Comparison of ENCODE assay signal across 28 mouse cellular contexts in genomic region chr11:74101507-74101906, GRCm38 (mm10). TPM values are rescaled to one million over a fixed set of nuclear protein-coding genes. Genes with fewer than 3 reads are reported as not detected.
DNase-seq lines count a peak whose midpoint lies in the region; ATAC-seq and TF ChIP-seq lines count a peak whose summit lies in the region.
"Had no signal": no experiment of that assay in that cellular context is flagged by ENCODE, and none has a peak within 500 bp of the region (broad histone marks: within the 10 kb centered on the region; RNA-seq: fewer than 3 reads in every experiment).

No protein-coding gene starts in this region.

- H3K27ac ChIP-seq in CH12.LX (ENCODE audit: insufficient read depth, low read depth), result no peak overlapping the region
- H3K27ac ChIP-seq: embryonic facial prominence, embryonic 13.5 days; embryonic facial prominence, embryonic 15.5 days; forebrain, embryonic 10.5 days; forebrain, embryonic 13.5 days; forebrain, embryonic 15.5 days had no signal

- no peaks in the 10 kb centered on the region for H3K9me3 ChIP-seq in CH12.LX (replicated peaks; ENCODE audit: low read length)
- H3K9me3 ChIP-seq: embryonic facial prominence, embryonic 15.5 days had no signal

- TF ChIP-seq EP300 in CH12.LX (IDR thresholded peaks at IDR 0.05; ENCODE audit: low read length), result peak; percentile 84

- H3K4me2 ChIP-seq in CH12.LX (ENCODE audit: insufficient read depth, low read depth, poor library complexity, severe bottlenecking), result no peak overlapping the region
- H3K4me2 ChIP-seq: embryonic facial prominence, embryonic 13.5 days; embryonic facial prominence, embryonic 15.5 days; forebrain, embryonic 13.5 days; forebrain, embryonic 15.5 days had no signal

- peaks cover 11% of the 10 kb centered on the region for H3K27me3 ChIP-seq in CH12.LX (replicated peaks)
- H3K27me3 ChIP-seq: embryonic facial prominence, embryonic 13.5 days; embryonic facial prominence, embryonic 15.5 days; forebrain, embryonic 13.5 days; forebrain, embryonic 15.5 days had no signal

- TF ChIP-seq POLR2A in CH12.LX (IDR thresholded peaks at IDR 0.05; ENCODE audit: low read depth, low read length), result no peak

- no peak overlapping the region for H3K9ac ChIP-seq in CH12.LX (ENCODE audit: insufficient read depth, low read depth)
- H3K9ac ChIP-seq: embryonic facial prominence, embryonic 13.5 days; embryonic facial prominence, embryonic 15.5 days; forebrain, embryonic 13.5 days; forebrain, embryonic 15.5 days; forebrain, postnatal 0 days had no signal

- H3K79me2 ChIP-seq in CH12.LX (replicated peaks; ENCODE audit: control insufficient read depth, extremely low read depth, insufficient read depth, poor library complexity, severe bottlenecking), result no peaks in the 10 kb centered on the region

- peak; percentile 76 for ATAC-seq in monocyte, adult 5-6 weeks (replicated peaks; ENCODE audit: insufficient number of reproducible peaks, low FRiP score, low TSS enrichment, poor library complexity, severe bottlenecking)
- ATAC-seq: CD4-positive, CD25-positive, alpha-beta regulatory T cell, adult 4 months; forebrain, embryonic 13.5 days; forebrain, embryonic 15.5 days; forebrain, postnatal 0 days had no signal

- no peaks in the 10 kb centered on the region for H3K36me3 ChIP-seq in CH12.LX (replicated peaks in 1 of 2; ENCODE audit: control insufficient read depth in 1 of 2, insufficient read depth in 1 of 2, low read length in 1 of 2)
- H3K36me3 ChIP-seq: embryonic facial prominence, embryonic 13.5 days; embryonic facial prominence, embryonic 15.5 days; forebrain, embryonic 10.5 days; forebrain, embryonic 15.5 days had no signal

- DNase-seq in CH12.LX (ENCODE audit: extremely low read depth) (peak; percentile 69), MEL-GATA-1-ER (ENCODE audit: extremely low read depth, low read depth) (peak; percentile 6)
- DNase-seq in gastrocnemius, adult 8-10 months (ENCODE audit: low spot score in 2 of 2), result no peak
- DNase-seq in right cerebral cortex, postnatal 10 days (ENCODE audit: low spot score in 2 of 2), result no peak
- no peak for DNase-seq in urinary bladder, adult 18-20 months (ENCODE audit: low spot score in 2 of 2)
- DNase-seq in gastrocnemius, postnatal 25 days, result no peak
- DNase-seq: adrenal gland, adult 8-10 months; adrenal gland, postnatal 14 days; adrenal gland, postnatal 36 days; B cell, adult 2 months; cerebellum, adult 11-12 months; cerebellum, adult 2 months; cerebellum, adult 9-10 months; cerebellum, postnatal 10 days; cerebellum, postnatal 25 days; forebrain, postnatal 0 days had no signal

- dilution Hi-C loops in CH12.LX (cut with MboI; ENCODE audit: extremely low pct_ligation_motif_present, extremely low pct_unique_long_range_greater_than_20kb, low sequenced_read_pairs), result no loop called here

- no peak overlapping the region for H3K4me3 ChIP-seq in CH12.LX (replicated peaks in 1 of 3; ENCODE audit: low read depth in 2 of 3, low read length in 2 of 3, poor library complexity in 1 of 3)
- H3K4me3 ChIP-seq: embryonic facial prominence, embryonic 13.5 days; embryonic facial prominence, embryonic 15.5 days; erythroblast, embryonic 14.5 days; forebrain, embryonic 10.5 days; forebrain, embryonic 13.5 days; forebrain, embryonic 15.5 days had no signal

- in situ Hi-C loops in CH12.LX (cut with MboI; ENCODE audit: low pct_ligation_motif_present, low pct_unique_long_range_greater_than_20kb, low sequenced_read_pairs), result no loop called here

- TF ChIP-seq CTCF in CH12.LX (conservative IDR thresholded peaks at IDR 0.05 in 1 of 2, IDR thresholded peaks at IDR 0.05 in 1 of 2; ENCODE audit: low read depth in 2 of 2, low read length in 2 of 2), result no peak

- no peak; the same call in 1 of the 2 replicates for TF ChIP-seq RAD21 in CH12.LX (IDR thresholded peaks at IDR 0.05; ENCODE audit: low read depth, low read length)

- H3K4me1 ChIP-seq in CH12.LX (ENCODE audit: control insufficient read depth in 1 of 2, insufficient read depth in 2 of 2), result peaks cover 10 to 17% of the 10 kb centered on the region in 2 experiments
- H3K4me1 ChIP-seq: embryonic facial prominence, embryonic 13.5 days; embryonic facial prominence, embryonic 15.5 days; forebrain, embryonic 10.5 days; forebrain, embryonic 13.5 days; forebrain, embryonic 15.5 days had no signal

TF ChIP-seq in CH12.LX, 34 proteins besides CTCF, POLR2A, EP300 and RAD21 (continues in another document):
- no peak for TF ChIP-seq ZMIZ1 (IDR thresholded peaks at IDR 0.05; ENCODE audit: low read depth, low read length)
- no peak for TF ChIP-seq MEF2A (IDR thresholded peaks at IDR 0.05; ENCODE audit: borderline replicate concordance, low read depth, low read length)
- no peak for TF ChIP-seq MAZ (IDR thresholded peaks at IDR 0.05; ENCODE audit: low read depth, low read length)
- no peak for TF ChIP-seq HCFC1 (IDR thresholded peaks at IDR 0.05; ENCODE audit: low read depth, low read length)
- no peak for TF ChIP-seq USF2 (conservative IDR thresholded peaks at IDR 0.05; ENCODE audit: low read depth, low read length)
- TF ChIP-seq IRF4 (IDR thresholded peaks at IDR 0.05; ENCODE audit: low read depth, low read length), result peak; percentile 82
- TF ChIP-seq NRF1 (IDR thresholded peaks at IDR 0.05; ENCODE audit: low read depth, low read length), result no peak
- 0 out of 2 replicates have a peak, but pooled peaks have one; percentile 19 for TF ChIP-seq MAFK (IDR thresholded peaks at IDR 0.05; ENCODE audit: insufficient replicate concordance, low read length)
- peak; percentile 58 for TF ChIP-seq ETS1 (conservative IDR thresholded peaks at IDR 0.05; ENCODE audit: low read depth, low read length)
- TF ChIP-seq ZNF384 (IDR thresholded peaks at IDR 0.05; ENCODE audit: low read depth, low read length), result no peak
- peak; percentile 31; the same call in 1 of the 2 replicates for TF ChIP-seq CHD2 (IDR thresholded peaks at IDR 0.05; ENCODE audit: low read length)
- TF ChIP-seq MAX (IDR thresholded peaks at IDR 0.05; ENCODE audit: low read length), result no peak
- TF ChIP-seq TCF12 (IDR thresholded peaks at IDR 0.05; ENCODE audit: low read depth, low read length), result 0 out of 2 replicates have a peak, but pooled peaks have one; percentile 13
- no peak for TF ChIP-seq ZC3H11A (IDR thresholded peaks at IDR 0.05; ENCODE audit: low read depth, low read length)
- TF ChIP-seq POLR2AphosphoS2 (IDR thresholded peaks at IDR 0.05; ENCODE audit: low read depth, low read length), result no peak
- 0 out of 2 replicates have a peak, but pooled peaks have one; percentile 23 for TF ChIP-seq ELF1 (IDR thresholded peaks at IDR 0.05; ENCODE audit: low read depth, low read length)
- TF ChIP-seq ZKSCAN1 (IDR thresholded peaks at IDR 0.05; ENCODE audit: borderline replicate concordance, low read depth, low read length), result no peak
- no peak for TF ChIP-seq GABPA (IDR thresholded peaks at IDR 0.05; ENCODE audit: insufficient replicate concordance, low read depth, low read length)
- TF ChIP-seq SMC3 (IDR thresholded peaks at IDR 0.05; ENCODE audit: low read depth, low read length), result no peak
- no peak for TF ChIP-seq NELFE (IDR thresholded peaks at IDR 0.05; ENCODE audit: low read depth, low read length)
- TF ChIP-seq MYC (IDR thresholded peaks at IDR 0.05; ENCODE audit: low read depth, low read length), result no peak
- TF ChIP-seq SIN3A (IDR thresholded peaks at IDR 0.05; ENCODE audit: low read length), result no peak
- TF ChIP-seq TBP (conservative IDR thresholded peaks at IDR 0.05; ENCODE audit: low read depth, low read length), result no peak
- no peak for TF ChIP-seq KAT2A (IDR thresholded peaks at IDR 0.05; ENCODE audit: insufficient replicate concordance, low read length)
- peak; percentile 84 for TF ChIP-seq BHLHE40 (IDR thresholded peaks at IDR 0.05; ENCODE audit: low read depth, low read length)
- no peak for TF ChIP-seq UBTF (IDR thresholded peaks at IDR 0.05; ENCODE audit: low read depth, low read length)
- TF ChIP-seq JUND (conservative IDR thresholded peaks at IDR 0.05; ENCODE audit: low read depth, low read length), result 0 out of 2 replicates have a peak, but pooled peaks have one; percentile 27
- no peak for TF ChIP-seq E2F4 (IDR thresholded peaks at IDR 0.05; ENCODE audit: insufficient replicate concordance, low read depth, low read length)
- TF ChIP-seq JUN (IDR thresholded peaks at IDR 0.05; ENCODE audit: insufficient read depth, low read depth, low read length), result no peak
- no peak for TF ChIP-seq CHD1 (IDR thresholded peaks at IDR 0.05; ENCODE audit: low read depth, low read length)
- TF ChIP-seq RCOR1 (conservative IDR thresholded peaks at IDR 0.05; ENCODE audit: low read depth, low read length), result no peak; the same call in 1 of the 2 replicates

RNA-seq across cellular contexts. Expression of gene Olfr401, which starts 12.0 kb away (rescaled TPM):
- not detected in 2 replicates for total RNA-seq in CH12.LX (2012; rRNA removed)
- not detected in 2 replicates for total RNA-seq in CH12.LX (2014; rRNA removed)
- polyA plus RNA-seq in CH12.LX (2012; ENCODE audit: insufficient read length, low read depth), result not detected in 2 replicates
- not detected in 3 replicates for total RNA-seq in monocyte, adult 5-6 weeks (2017)
- total RNA-seq in gastrocnemius, adult 8-10 months (2022), result not detected
- total RNA-seq in gastrocnemius, postnatal 25 days (2021), result not detected
- total RNA-seq: adrenal gland, adult 18-20 months; adrenal gland, adult 8-10 months; adrenal gland, postnatal 14 days; adrenal gland, postnatal 36 days; ES-E14; forebrain, postnatal 0 days had no signal
- polyA plus RNA-seq: CD4-positive, CD25-positive, alpha-beta regulatory T cell, adult 4 months; cerebellum, adult 2 months; cortical plate, adult 2 months; embryonic facial prominence, embryonic 11.5 days; embryonic facial prominence, embryonic 13.5 days; embryonic facial prominence, embryonic 15.5 days; erythroblast, embryonic 14.5 days; forebrain, embryonic 10.5 days; forebrain, embryonic 13.5 days; forebrain, embryonic 15.5 days; forebrain, postnatal 0 days had no signal

RNA-seq across cellular contexts. Expression of gene Zfp616, which starts 31.8 kb away (rescaled TPM):
- not detected in 2 replicates for total RNA-seq in CH12.LX (2012; rRNA removed)
- total RNA-seq in CH12.LX (2014; rRNA removed), result not detected in 2 replicates
- not detected in 2 replicates for polyA plus RNA-seq in CH12.LX (2012; ENCODE audit: insufficient read length, low read depth)
- total RNA-seq in monocyte, adult 5-6 weeks (2017), result not detected in 3 replicates
- not detected for total RNA-seq in gastrocnemius, adult 8-10 months (2022)
- total RNA-seq in gastrocnemius, postnatal 25 days (2021), result not detected
- total RNA-seq: adrenal gland, adult 18-20 months; adrenal gland, adult 8-10 months; adrenal gland, postnatal 14 days; adrenal gland, postnatal 36 days; ES-E14; forebrain, postnatal 0 days had no signal
- polyA plus RNA-seq: CD4-positive, CD25-positive, alpha-beta regulatory T cell, adult 4 months; cerebellum, adult 2 months; cortical plate, adult 2 months; embryonic facial prominence, embryonic 11.5 days; embryonic facial prominence, embryonic 13.5 days; embryonic facial prominence, embryonic 15.5 days; erythroblast, embryonic 14.5 days; forebrain, embryonic 10.5 days; forebrain, embryonic 13.5 days; forebrain, embryonic 15.5 days; forebrain, postnatal 0 days had no signal

RNA-seq across cellular contexts. Expression of gene Olfr399, which starts 45.1 kb away (rescaled TPM):
- total RNA-seq in CH12.LX (2012; rRNA removed) (not detected in 2 replicates), CH12.LX (2014; rRNA removed) (not detected in 2 replicates)
- not detected in 2 replicates for polyA plus RNA-seq in CH12.LX (2012; ENCODE audit: insufficient read length, low read depth)
- not detected in 3 replicates for total RNA-seq in monocyte, adult 5-6 weeks (2017)
- total RNA-seq in gastrocnemius, adult 8-10 months (2022), result not detected
- not detected for total RNA-seq in gastrocnemius, postnatal 25 days (2021)
- total RNA-seq: adrenal gland, adult 18-20 months; adrenal gland, adult 8-10 months; adrenal gland, postnatal 14 days; adrenal gland, postnatal 36 days; ES-E14; forebrain, postnatal 0 days had no signal
- polyA plus RNA-seq: CD4-positive, CD25-positive, alpha-beta regulatory T cell, adult 4 months; cerebellum, adult 2 months; cortical plate, adult 2 months; embryonic facial prominence, embryonic 11.5 days; embryonic facial prominence, embryonic 13.5 days; erythroblast, embryonic 14.5 days; forebrain, embryonic 10.5 days; forebrain, embryonic 13.5 days; forebrain, embryonic 15.5 days; forebrain, postnatal 0 days had no signal

RNA-seq across cellular contexts. Expression of gene Olfr139, which starts 45.2 kb away (rescaled TPM):
- not detected in 2 replicates for total RNA-seq in CH12.LX (2012; rRNA removed)
- not detected in 2 replicates for total RNA-seq in CH12.LX (2014; rRNA removed)
- polyA plus RNA-seq in CH12.LX (2012; ENCODE audit: insufficient read length, low read depth), result not detected in 2 replicates
- total RNA-seq in monocyte, adult 5-6 weeks (2017), result not detected in 3 replicates
- not detected for total RNA-seq in gastrocnemius, adult 8-10 months (2022)
- total RNA-seq in gastrocnemius, postnatal 25 days (2021), result not detected
- total RNA-seq: adrenal gland, adult 18-20 months; adrenal gland, adult 8-10 months; adrenal gland, postnatal 14 days; adrenal gland, postnatal 36 days; ES-E14; forebrain, postnatal 0 days had no signal
- polyA plus RNA-seq: CD4-positive, CD25-positive, alpha-beta regulatory T cell, adult 4 months; cerebellum, adult 2 months; cortical plate, adult 2 months; embryonic facial prominence, embryonic 11.5 days; embryonic facial prominence, embryonic 13.5 days; erythroblast, embryonic 14.5 days; forebrain, embryonic 10.5 days; forebrain, embryonic 13.5 days; forebrain, embryonic 15.5 days; forebrain, postnatal 0 days had no signal

RNA-seq across cellular contexts. Expression of gene Olfr402, which starts 51.8 kb away (rescaled TPM):
- total RNA-seq in CH12.LX (2012; rRNA removed) (not detected in 2 replicates), CH12.LX (2014; rRNA removed) (not detected in 2 replicates)
- polyA plus RNA-seq in CH12.LX (2012; ENCODE audit: insufficient read length, low read depth), result not detected in 2 replicates
- not detected in 3 replicates for total RNA-seq in monocyte, adult 5-6 weeks (2017)
- total RNA-seq in gastrocnemius, adult 8-10 months (2022), result not detected
- total RNA-seq in gastrocnemius, postnatal 25 days (2021), result not detected
- total RNA-seq: adrenal gland, adult 18-20 months; adrenal gland, adult 8-10 months; adrenal gland, postnatal 14 days; adrenal gland, postnatal 36 days; ES-E14; forebrain, postnatal 0 days had no signal
- polyA plus RNA-seq: CD4-positive, CD25-positive, alpha-beta regulatory T cell, adult 4 months; cerebellum, adult 2 months; cortical plate, adult 2 months; embryonic facial prominence, embryonic 11.5 days; embryonic facial prominence, embryonic 13.5 days; embryonic facial prominence, embryonic 15.5 days; erythroblast, embryonic 14.5 days; forebrain, embryonic 10.5 days; forebrain, embryonic 13.5 days; forebrain, embryonic 15.5 days; forebrain, postnatal 0 days had no signal

Comparison
In these comparisons a context has a peak if more than half of its experiments do, and no peak if none do; other contexts are left out.
1. DNase-seq: peak in CH12.LX (single experiment) and MEL-GATA-1-ER (single experiment); none in gastrocnemius, adult 8-10 months (0 of 2), right cerebral cortex, postnatal 10 days (0 of 2), urinary bladder, adult 18-20 months (0 of 2) and gastrocnemius, postnatal 25 days (single experiment).